Mouse (Mus musculus) forebrain, postnatal 0 days (tissue): Measurements from ENCODE around the gene Kif11. TPM values are rescaled to one million over a fixed set of nuclear protein-coding genes. Genes with fewer than 3 reads are reported as not detected.

Experiments
- ATAC-seq: fragments of 200-750 bp; cut with Nextera tagmentation; 2 replicates; pipeline ENCODE4 v1.8.0; 2017; ENCODE audit warnings: mild to moderate bottlenecking, moderate library complexity
- DNase-seq: peaks from one replicate; pipeline ENCODE4 v3.0.0-alpha.2; 2015
- H3K27ac ChIP-seq: fragments of 300-500 bp; sonication (generic); 2 replicates; pipeline ENCODE4 v1.5.1; 2014; ENCODE audit warnings: low read depth, mild to moderate bottlenecking, antibody characterized with exemption, low read length, moderate library complexity, mixed read lengths
- H3K27me3 ChIP-seq: fragments of 300-500 bp; sonication (generic); 2 replicates; pipeline ENCODE4 v1.6.1; 2014; ENCODE audit warnings: mild to moderate bottlenecking, low read length, mixed read lengths; ENCODE audit not compliant: insufficient read depth
- H3K36me3 ChIP-seq: fragments of 300-500 bp; sonication (generic); 2 replicates; pipeline ENCODE4 v1.6.1; 2014; ENCODE audit warnings: mild to moderate bottlenecking, moderate library complexity; ENCODE audit not compliant: insufficient read depth
- H3K4me1 ChIP-seq: fragments of 300-500 bp; sonication (generic); 2 replicates; pipeline ENCODE4 v1.6.1; 2014; ENCODE audit warnings: antibody characterized with exemption; ENCODE audit not compliant: insufficient read depth
- H3K4me2 ChIP-seq: fragments of 300-500 bp; sonication (generic); 2 replicates; pipeline ENCODE4 v1.6.1; 2014; ENCODE audit warnings: low read depth, mild to moderate bottlenecking, moderate library complexity
- H3K4me3 ChIP-seq: fragments of 300-500 bp; sonication (generic); 2 replicates; pipeline ENCODE4 v1.5.1; 2014; ENCODE audit warnings: low read depth, low read length, mixed read lengths
- H3K9ac ChIP-seq: fragments of 300-500 bp; sonication (generic); 2 replicates; pipeline ENCODE4 v1.6.1; 2014; ENCODE audit warnings: mild to moderate bottlenecking
- H3K9me3 ChIP-seq: fragments of 300-500 bp; sonication (generic); 2 replicates; pipeline ENCODE4 v1.6.1; 2016; ENCODE audit warnings: low read length
- CTCF ChIP-seq: sonication (generic); IDR thresholded peaks from 2 replicates; pipeline ENCODE4 v1.5.1; 2016; ENCODE audit warnings: antibody characterized with exemption, control low read depth, low read depth
- WGBS: fragments of 180-500 bp; shearing (Covaris S2); extraction: QIAGEN DNeasy Blood & Tissue Kit; methylation state at CpG from one replicate; pipeline ENCODE4 v1.1.7; 2014; 5-methylcytosine and 5-hydroxymethylcytosine counted together
- polyA plus RNA-seq: library from polyadenylated mRNA; unstranded; fragments of >200 nt; fragmentation: Nextera tagmentation; extraction: Ambion mirVana; gene quantifications from 2 replicates; pipeline ENCODE4 v1.2.1, GENCODE M21; 2015
- total RNA-seq: library from RNA; depleted of rRNA; stranded (reverse); fragments of >200 nt; gene quantifications from 2 replicates; pipeline ENCODE4 v1.2.3, GENCODE M21; 2014

Gene Kif11
- total and polyA plus RNA-seq, 2 experiments from 2014 or later: 6.3 to 15.2 TPM

DNA sequence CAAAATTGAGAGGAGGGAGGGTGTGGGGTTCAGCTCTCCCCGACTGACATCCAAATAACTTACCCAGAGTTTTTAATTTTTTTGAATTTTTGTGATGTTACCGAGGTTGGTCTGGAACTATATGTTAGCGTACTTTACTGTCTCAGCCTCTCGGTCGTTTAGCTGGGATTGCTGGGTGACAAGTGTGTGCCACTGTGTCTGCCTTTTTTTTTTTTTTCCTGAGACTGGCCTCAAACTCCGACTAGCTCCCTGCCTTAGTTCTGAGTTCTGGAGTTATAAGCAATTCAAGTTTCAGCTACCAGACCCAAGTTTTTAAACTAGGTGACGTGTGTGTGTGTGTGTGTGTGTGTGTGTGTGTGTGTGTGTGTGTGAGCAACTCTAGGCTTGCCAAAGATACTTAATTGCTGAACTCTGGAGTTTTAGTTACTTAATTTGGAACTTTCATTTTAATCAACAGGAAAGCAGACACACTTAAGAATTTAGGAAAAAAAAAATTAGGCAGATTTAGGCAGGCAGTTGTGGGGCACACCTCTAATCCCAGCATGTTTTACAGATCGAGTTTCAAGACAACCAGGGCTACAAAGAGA lies 1.3 kb downstream of the Kif11 start:
- H3K9me3 ChIP-seq: no peaks in the 10 kb centered on the region
- peak overlapping the region; percentile 60 for H3K4me3 ChIP-seq
- ATAC-seq (no peak), DNase-seq (no peak)
- H3K27ac ChIP-seq: no peak overlapping the region
- 0 out of 2 replicates have a peak, but pooled peaks cover 3% of the 10 kb centered on the region for H3K4me1 ChIP-seq
- no peaks in the 10 kb centered on the region for H3K36me3 ChIP-seq
- 13% methylated on average over 8 of the region's 8 CpGs for WGBS
- peak overlapping the region; percentile 70; the same call in 1 of the 2 replicates for H3K4me2 ChIP-seq
- no peaks in the 10 kb centered on the region for H3K27me3 ChIP-seq
- no peak overlapping the region for H3K9ac ChIP-seq
- TF ChIP-seq CTCF: no peak

DNA sequence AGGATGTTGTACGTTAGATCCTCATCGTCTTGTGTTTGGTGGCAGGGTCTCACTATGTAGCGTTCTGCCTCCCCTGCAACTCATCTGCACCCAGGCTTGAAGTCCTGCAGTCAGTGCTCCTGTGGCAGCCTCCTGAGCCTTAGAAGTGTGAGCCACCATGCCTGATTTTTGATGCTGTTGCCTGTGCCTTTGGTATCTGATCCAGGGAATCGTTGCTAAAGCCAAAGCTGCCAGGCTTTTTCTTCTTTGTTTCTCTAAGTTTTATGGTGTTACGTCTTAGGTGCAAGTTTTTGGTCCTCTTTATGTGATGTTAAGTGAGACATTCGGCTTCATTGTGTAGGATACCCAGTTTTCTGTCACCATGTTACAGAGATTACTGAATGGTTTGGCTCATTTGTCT lies 2.6 kb downstream of the Kif11 start:
- no peaks in the 10 kb centered on the region for H3K9me3 ChIP-seq
- ATAC-seq: no peak
- 60% methylated on average over 6 of the region's 6 CpGs for WGBS
- H3K27me3 ChIP-seq: no peaks in the 10 kb centered on the region
- no peak overlapping the region for H3K27ac ChIP-seq
- H3K4me2 ChIP-seq: no peak overlapping the region
- H3K36me3 ChIP-seq: no peaks in the 10 kb centered on the region
- TF ChIP-seq CTCF: no peak
- H3K9ac ChIP-seq: no peak overlapping the region
- H3K4me3 ChIP-seq: no peak overlapping the region
- H3K4me1 ChIP-seq: 0 out of 2 replicates have a peak, but pooled peaks cover 3% of the 10 kb centered on the region
- DNase-seq: no peak

DNA sequence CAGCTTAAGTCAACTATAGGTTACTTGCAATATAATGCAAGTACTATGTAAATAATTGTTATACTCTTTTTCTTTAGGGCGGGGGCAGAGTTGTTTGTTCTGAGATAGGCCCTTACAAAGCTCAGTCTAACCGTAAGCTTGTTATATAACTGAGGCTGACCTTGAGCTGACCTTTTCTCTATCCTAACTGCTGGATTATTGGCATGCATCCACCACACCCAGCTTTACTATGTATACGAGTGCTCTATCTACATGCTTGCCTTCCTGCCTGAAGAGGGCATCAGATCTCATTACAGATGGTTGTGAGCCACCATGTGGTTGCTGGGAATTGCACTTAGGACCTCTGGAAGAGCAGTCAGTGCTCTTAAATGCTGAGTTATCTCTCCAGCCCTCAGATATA lies 9.9 kb downstream of the Kif11 start:
- TF ChIP-seq CTCF: no peak
- WGBS: 69% methylated on average over 3 of the region's 3 CpGs

DNA sequence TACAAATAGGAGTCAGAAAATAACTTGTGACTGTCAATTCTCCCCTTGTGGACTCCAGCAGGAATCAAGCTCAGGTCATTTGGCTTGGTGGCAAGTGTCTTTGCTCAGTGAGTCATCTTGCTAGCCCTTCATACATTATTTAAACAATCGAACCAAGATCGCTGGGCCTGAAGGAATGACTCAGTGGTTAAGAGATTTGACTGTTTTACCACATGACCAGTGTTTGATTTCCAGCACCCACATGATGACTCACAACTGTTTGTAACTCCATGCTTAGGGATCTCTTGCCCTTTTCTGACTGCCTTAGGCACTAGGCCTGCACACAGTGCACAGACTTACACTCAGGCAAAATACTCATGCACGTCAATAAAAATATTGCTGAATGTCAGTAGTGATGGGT lies 15.7 kb downstream of the Kif11 start:
- no peaks in the 10 kb centered on the region for H3K36me3 ChIP-seq
- no peak overlapping the region for H3K27ac ChIP-seq
- no peak overlapping the region for H3K4me2 ChIP-seq
- no peaks in the 10 kb centered on the region for H3K27me3 ChIP-seq
- WGBS: 94% methylated on average over 3 of the region's 3 CpGs
- no peaks in the 10 kb centered on the region for H3K9me3 ChIP-seq
- TF ChIP-seq CTCF: no peak
- H3K9ac ChIP-seq: no peak overlapping the region
- DNase-seq (no peak), ATAC-seq (no peak)
- no peaks in the 10 kb centered on the region for H3K4me1 ChIP-seq
- H3K4me3 ChIP-seq: no peak overlapping the region

More for the DNA sequence above, 9.9 kb downstream of the Kif11 start:
- no peaks in the 10 kb centered on the region for H3K9me3 ChIP-seq
- no peak for ATAC-seq
- no peak overlapping the region for H3K4me3 ChIP-seq
- H3K4me1 ChIP-seq: no peaks in the 10 kb centered on the region
- H3K27ac ChIP-seq: no peak overlapping the region
- no peak overlapping the region for H3K9ac ChIP-seq
- DNase-seq: no peak
- no peak overlapping the region for H3K4me2 ChIP-seq
- H3K27me3 ChIP-seq: no peaks in the 10 kb centered on the region
- H3K36me3 ChIP-seq: no peaks in the 10 kb centered on the region

DNA sequence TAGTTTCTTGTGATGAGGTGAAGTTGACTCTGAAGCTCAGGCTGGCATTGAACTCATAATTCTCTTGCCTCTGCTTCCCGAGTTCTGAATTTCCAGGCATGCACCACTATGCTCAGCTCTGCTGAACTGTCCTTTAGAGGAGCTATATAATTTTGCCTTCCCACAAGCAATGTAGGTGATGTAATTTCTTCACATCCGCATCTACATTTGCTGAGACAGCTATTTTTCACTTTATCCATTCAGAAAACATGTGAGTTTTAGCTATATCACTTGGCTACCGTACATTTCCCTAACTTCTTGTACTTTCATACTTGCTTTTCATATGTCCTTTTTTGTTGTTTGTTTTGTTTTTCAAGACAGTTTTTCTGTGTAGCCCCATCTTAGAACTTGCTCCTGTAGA lies 20.1 kb downstream of the Kif11 start:
- H3K4me2 ChIP-seq: no peak overlapping the region
- no peak for DNase-seq
- H3K27ac ChIP-seq: no peak overlapping the region
- H3K9me3 ChIP-seq: no peaks in the 10 kb centered on the region
- H3K4me1 ChIP-seq: no peaks in the 10 kb centered on the region
- ATAC-seq: no peak
- no peaks in the 10 kb centered on the region for H3K27me3 ChIP-seq
- WGBS: 94% methylated on average over 3 of the region's 3 CpGs
- H3K4me3 ChIP-seq: no peak overlapping the region
- no peaks in the 10 kb centered on the region for H3K36me3 ChIP-seq
- H3K9ac ChIP-seq: no peak overlapping the region
- no peak for TF ChIP-seq CTCF

DNA sequence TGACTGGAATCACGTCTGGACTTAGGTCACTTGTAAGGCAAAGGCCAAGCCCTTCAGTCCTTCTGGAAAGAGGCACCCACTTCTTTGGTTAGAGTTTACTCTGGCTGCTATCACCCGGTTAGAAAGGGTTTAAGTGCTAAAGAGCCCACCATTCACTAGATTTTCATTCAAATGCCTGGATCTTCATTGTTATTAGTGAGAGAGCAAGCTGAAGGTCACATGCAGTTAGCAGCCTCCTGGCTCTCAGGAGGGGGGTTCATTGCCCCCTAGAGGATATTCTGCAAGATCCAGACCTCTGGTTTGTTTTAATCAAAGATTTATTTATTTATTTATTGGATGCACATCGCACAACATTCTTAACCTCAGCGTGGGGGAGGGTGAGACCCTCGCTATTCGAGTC lies 24.7 kb downstream of the Kif11 start:
- H3K9ac ChIP-seq: no peak overlapping the region
- H3K27ac ChIP-seq: no peak overlapping the region
- TF ChIP-seq CTCF: no peak
- H3K4me3 ChIP-seq: no peak overlapping the region
- no peaks in the 10 kb centered on the region for H3K9me3 ChIP-seq
- ATAC-seq: no peak
- H3K4me1 ChIP-seq: no peaks in the 10 kb centered on the region
- H3K4me2 ChIP-seq: no peak overlapping the region
- H3K27me3 ChIP-seq: no peaks in the 10 kb centered on the region
- WGBS: 81% methylated on average over 6 of the region's 6 CpGs
- no peaks in the 10 kb centered on the region for H3K36me3 ChIP-seq
- DNase-seq: no peak

GRCm38 (mm10) chr19:37418294-37418693 lies 42.1 kb downstream of the Kif11 start:
- peak; percentile 57 for TF ChIP-seq CTCF
- Histone ChIP-seq H3K9ac (no peak overlapping the region), H3K4me3 (no peak overlapping the region), H3K9me3 (no peaks in the 10 kb centered on the region), H3K27me3 (no peaks in the 10 kb centered on the region), H3K36me3 (no peaks in the 10 kb centered on the region), H3K4me2 (no peak overlapping the region), H3K27ac (no peak overlapping the region), H3K4me1 (no peaks in the 10 kb centered on the region)
- ATAC-seq: peak; percentile 40; the same call in 1 of the 2 replicates
- DNase-seq: peak; percentile 33
- WGBS: 80% methylated on average over 4 of the region's 4 CpGs
